Mouse (Mus musculus): Measurements from ENCODE around the gene Parvb. TPM values are rescaled to one million over a fixed set of nuclear protein-coding genes. Genes with fewer than 3 reads are reported as not detected.

Gene Parvb
- polyA plus RNA-seq, 1 experiment: 54.5 TPM

GRCm38 (mm10) chr15:84321544-84322174, 89.8 kb downstream of the Parvb start:
- Histone ChIP-seq H3K9ac (ENCODE audit: low read depth, poor library complexity, severe bottlenecking) (no peak overlapping the region), H3K27ac (ENCODE audit: insufficient read depth, low read length) (no peak overlapping the region), H3K4me1 (ENCODE audit: control insufficient read depth, insufficient read depth, low read length) (peaks cover 6% of the 10 kb centered on the region), H3K27me3 (ENCODE audit: control insufficient read depth, insufficient read depth, low read length, poor library complexity, severe bottlenecking) (no peaks in the 10 kb centered on the region), H3K4me3 (ENCODE audit: low read depth, low read length) (no peak overlapping the region), H3K9me3 (replicated peaks; ENCODE audit: control insufficient read depth, insufficient read depth, low read length, poor library complexity, severe bottlenecking) (no peaks in the 10 kb centered on the region), H3K36me3 (ENCODE audit: control insufficient read depth, insufficient read depth, low read length, poor library complexity, severe bottlenecking) (no peaks in the 10 kb centered on the region)
- TF ChIP-seq CTCF (IDR thresholded peaks at IDR 0.05; ENCODE audit: low read depth, low read length): no peak

- Histone ChIP-seq H3K9ac (ENCODE audit: low read depth, poor library complexity, severe bottlenecking) (no peak within 1 kb of the TSS), H3K4me1 (ENCODE audit: control insufficient read depth, insufficient read depth, low read length) (peaks cover 6% of the 10 kb centered on the region), H3K27me3 (ENCODE audit: control insufficient read depth, insufficient read depth, low read length, poor library complexity, severe bottlenecking) (no peaks in the 10 kb centered on the region), H3K4me3 (ENCODE audit: low read depth, low read length) (no peak within 1 kb of the TSS), H3K9me3 (replicated peaks; ENCODE audit: control insufficient read depth, insufficient read depth, low read length, poor library complexity, severe bottlenecking) (no peaks in the 10 kb centered on the region), H3K36me3 (ENCODE audit: control insufficient read depth, insufficient read depth, low read length, poor library complexity, severe bottlenecking) (no peaks in the 10 kb centered on the region), H3K27ac (ENCODE audit: insufficient read depth, low read length) (no peak within 1 kb of the TSS)
- TF ChIP-seq EP300 (IDR thresholded peaks at IDR 0.05; ENCODE audit: insufficient read depth, low read depth, low read length): no peak
- no peak for TF ChIP-seq POLR2A (IDR thresholded peaks at IDR 0.05; ENCODE audit: insufficient read depth, low read length)
- no peak for TF ChIP-seq CTCF (IDR thresholded peaks at IDR 0.05; ENCODE audit: low read depth, low read length)
Measured at GRCm38 (mm10) chr15:84323966-84324869, 92.4 kb downstream of the Parvb start, which contains the start of gene Parvg. Parvg (plus strand) TSS chr15:84324026.

GRCm38 (mm10) chr15:84324870-84325553, 93.2 kb downstream of the Parvb start:
- Histone ChIP-seq H3K4me1 (ENCODE audit: control insufficient read depth, insufficient read depth, low read length) (peaks cover 6% of the 10 kb centered on the region), H3K4me3 (ENCODE audit: low read depth, low read length) (no peak overlapping the region), H3K27me3 (ENCODE audit: control insufficient read depth, insufficient read depth, low read length, poor library complexity, severe bottlenecking) (no peaks in the 10 kb centered on the region), H3K9ac (ENCODE audit: low read depth, poor library complexity, severe bottlenecking) (no peak overlapping the region), H3K27ac (ENCODE audit: insufficient read depth, low read length) (no peak overlapping the region), H3K9me3 (replicated peaks; ENCODE audit: control insufficient read depth, insufficient read depth, low read length, poor library complexity, severe bottlenecking) (no peaks in the 10 kb centered on the region), H3K36me3 (ENCODE audit: control insufficient read depth, insufficient read depth, low read length, poor library complexity, severe bottlenecking) (no peaks in the 10 kb centered on the region)
- TF ChIP-seq POLR2A (IDR thresholded peaks at IDR 0.05; ENCODE audit: insufficient read depth, low read length) (no peak), EP300 (IDR thresholded peaks at IDR 0.05; ENCODE audit: insufficient read depth, low read depth, low read length) (no peak), CTCF (IDR thresholded peaks at IDR 0.05; ENCODE audit: low read depth, low read length) (no peak)

GRCm38 (mm10) chr15:84325736-84326135, 93.9 kb downstream of the Parvb start:
- Histone ChIP-seq H3K9me3 (replicated peaks; ENCODE audit: control insufficient read depth, insufficient read depth, low read length, poor library complexity, severe bottlenecking) (no peaks in the 10 kb centered on the region), H3K4me3 (ENCODE audit: low read depth, low read length) (no peak overlapping the region), H3K4me1 (ENCODE audit: control insufficient read depth, insufficient read depth, low read length) (peaks cover 6% of the 10 kb centered on the region), H3K9ac (ENCODE audit: low read depth, poor library complexity, severe bottlenecking) (no peak overlapping the region), H3K27me3 (ENCODE audit: control insufficient read depth, insufficient read depth, low read length, poor library complexity, severe bottlenecking) (no peaks in the 10 kb centered on the region), H3K36me3 (ENCODE audit: control insufficient read depth, insufficient read depth, low read length, poor library complexity, severe bottlenecking) (no peaks in the 10 kb centered on the region), H3K27ac (ENCODE audit: insufficient read depth, low read length) (no peak overlapping the region)
- no peak for TF ChIP-seq CTCF (IDR thresholded peaks at IDR 0.05; ENCODE audit: low read depth, low read length)
- TF ChIP-seq EP300 (IDR thresholded peaks at IDR 0.05; ENCODE audit: insufficient read depth, low read depth, low read length): no peak
- no peak for TF ChIP-seq POLR2A (IDR thresholded peaks at IDR 0.05; ENCODE audit: insufficient read depth, low read length)

GRCm38 (mm10) chr15:84328870-84329269, 97.0 kb downstream of the Parvb start:
- H3K9me3 ChIP-seq (replicated peaks; ENCODE audit: control insufficient read depth, insufficient read depth, low read length, poor library complexity, severe bottlenecking): no peaks in the 10 kb centered on the region
- no peak overlapping the region for H3K4me3 ChIP-seq (ENCODE audit: low read depth, low read length)
- peaks cover 6% of the 10 kb centered on the region for H3K4me1 ChIP-seq (ENCODE audit: control insufficient read depth, insufficient read depth, low read length)
- H3K36me3 ChIP-seq (ENCODE audit: control insufficient read depth, insufficient read depth, low read length, poor library complexity, severe bottlenecking): no peaks in the 10 kb centered on the region
- no peak overlapping the region for H3K9ac ChIP-seq (ENCODE audit: low read depth, poor library complexity, severe bottlenecking)
- no peak overlapping the region for H3K27ac ChIP-seq (ENCODE audit: insufficient read depth, low read length)
- no peaks in the 10 kb centered on the region for H3K27me3 ChIP-seq (ENCODE audit: control insufficient read depth, insufficient read depth, low read length, poor library complexity, severe bottlenecking)
- TF ChIP-seq POLR2A (IDR thresholded peaks at IDR 0.05; ENCODE audit: insufficient read depth, low read length) (no peak), EP300 (IDR thresholded peaks at IDR 0.05; ENCODE audit: insufficient read depth, low read depth, low read length) (no peak), CTCF (IDR thresholded peaks at IDR 0.05; ENCODE audit: low read depth, low read length) (no peak)
